Mouse (Mus musculus) heart, embryonic 15.5 days (tissue): Measurements from ENCODE around the gene Ttc21a. TPM values are rescaled to one million over a fixed set of nuclear protein-coding genes. Genes with fewer than 3 reads are reported as not detected.
A peak's percentile ranks its signal among the peaks of the same experiment; 100 is the strongest.

Experiments
- ATAC-seq: fragments of 200-750 bp; cut with Nextera tagmentation; replicated peaks from 2 replicates; pipeline ENCODE4 v1.8.0; 2017; ENCODE audit warnings: low read depth, moderate TSS enrichment; ENCODE audit not compliant: insufficient number of reproducible peaks, insufficient read depth, low FRiP score
- H3K27ac ChIP-seq: fragments of 300-500 bp; sonication (generic); 2 replicates; pipeline ENCODE4 v1.5.1; 2015; ENCODE audit warnings: mild to moderate bottlenecking, inconsistent platforms
- H3K27me3 ChIP-seq: fragments of 300-500 bp; sonication (generic); 2 replicates; pipeline ENCODE4 v1.6.1; 2015; ENCODE audit warnings: inconsistent platforms
- H3K36me3 ChIP-seq: fragments of 300-500 bp; sonication (generic); 2 replicates; pipeline ENCODE4 v1.6.1; 2015; ENCODE audit warnings: mild to moderate bottlenecking, inconsistent platforms
- H3K4me1 ChIP-seq: fragments of 300-500 bp; sonication (generic); replicated peaks from 2 replicates; pipeline ENCODE4 v1.6.1; 2015; ENCODE audit warnings: inconsistent platforms
- H3K4me2 ChIP-seq: fragments of 300-500 bp; sonication (generic); 2 replicates; pipeline ENCODE4 v1.6.1; 2015; ENCODE audit warnings: inconsistent platforms, mild to moderate bottlenecking, moderate library complexity
- H3K4me3 ChIP-seq: fragments of 300-500 bp; sonication (generic); 2 replicates; pipeline ENCODE4 v1.5.1; 2015; ENCODE audit warnings: mild to moderate bottlenecking, inconsistent platforms
- H3K9ac ChIP-seq: fragments of 300-500 bp; sonication (generic); 2 replicates; pipeline ENCODE4 v1.6.1; 2015; ENCODE audit warnings: mild to moderate bottlenecking, inconsistent platforms
- H3K9me3 ChIP-seq: fragments of 300-500 bp; sonication (generic); replicated peaks from 2 replicates; pipeline ENCODE4 v1.6.1; 2016; ENCODE audit warnings: inconsistent platforms
- WGBS: fragments of 180-500 bp; shearing (Covaris S2); methylation state at CpG from one replicate; pipeline ENCODE4 v1.1.7; 2015; ENCODE audit warnings: mixed read lengths; 5-methylcytosine and 5-hydroxymethylcytosine counted together
- polyA plus RNA-seq: library from polyadenylated mRNA; unstranded; fragments of >200 nt; fragmentation: Nextera tagmentation; extraction: Ambion mirVana; gene quantifications from 2 replicates; pipeline ENCODE4 v1.2.1, GENCODE M21; 2015

Gene Ttc21a
- polyA plus RNA-seq, 1 experiment from 2014 or later, result 0.08 TPM

DNA sequence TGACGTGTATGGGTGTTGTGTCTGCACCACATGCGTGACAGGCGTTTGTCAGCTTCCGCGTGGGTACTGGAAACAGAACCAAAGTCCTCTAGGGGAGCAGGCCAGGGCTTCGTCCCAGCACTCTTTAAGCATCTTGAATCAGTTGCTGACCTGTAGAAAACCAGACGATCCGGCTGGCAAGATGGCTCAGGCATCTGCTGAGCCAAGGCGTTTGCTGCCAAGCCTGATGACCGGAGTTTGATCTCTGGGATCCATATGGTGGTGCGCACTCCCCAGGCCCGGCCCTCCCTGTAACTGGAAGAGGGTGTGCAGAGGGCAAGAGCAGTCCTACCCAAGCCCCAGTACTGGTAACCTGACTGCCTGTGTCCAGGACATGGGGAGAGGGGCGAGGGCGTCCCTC is 4.5 kb downstream of the Ttc21a start:
- Histone ChIP-seq H3K4me2 (no peak overlapping the region), H3K4me3 (no peak overlapping the region), H3K36me3 (no peaks in the 10 kb centered on the region), H3K27me3 (no peaks in the 10 kb centered on the region), H3K27ac (no peak overlapping the region), H3K9ac (no peak overlapping the region), H3K4me1 (peaks cover 4% of the 10 kb centered on the region), H3K9me3 (no peaks in the 10 kb centered on the region)
- no peak for ATAC-seq
- WGBS, result 83% methylated on average over 14 of the region's 14 CpGs

DNA sequence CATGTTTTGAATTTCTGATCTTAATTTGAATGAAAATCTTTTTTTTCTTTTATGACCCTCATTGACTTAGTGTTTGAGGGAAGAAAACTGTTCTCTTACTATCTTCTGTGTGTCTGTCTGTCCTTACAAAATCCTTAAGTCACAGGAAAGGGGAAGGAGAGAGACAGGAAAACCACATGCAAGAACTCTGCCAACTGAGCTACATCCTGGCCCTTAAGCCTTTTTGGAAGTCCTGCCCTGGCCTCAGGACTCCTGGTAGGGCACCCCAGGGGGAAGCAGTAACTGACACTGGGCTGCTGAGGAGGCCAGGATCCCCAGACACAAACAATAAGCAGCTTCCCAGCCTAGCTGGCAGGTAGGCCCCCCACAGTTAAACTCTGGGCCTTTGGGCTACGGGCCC is 5.9 kb downstream of the Ttc21a start:
- Histone ChIP-seq H3K9ac (no peak overlapping the region), H3K4me3 (no peak overlapping the region), H3K4me2 (no peak overlapping the region), H3K27me3 (no peaks in the 10 kb centered on the region), H3K27ac (no peak overlapping the region), H3K36me3 (no peaks in the 10 kb centered on the region), H3K9me3 (no peaks in the 10 kb centered on the region), H3K4me1 (no peaks in the 10 kb centered on the region)
- ATAC-seq, result no peak
- WGBS, result 73% methylated on average over 1 of the region's 1 CpGs

DNA sequence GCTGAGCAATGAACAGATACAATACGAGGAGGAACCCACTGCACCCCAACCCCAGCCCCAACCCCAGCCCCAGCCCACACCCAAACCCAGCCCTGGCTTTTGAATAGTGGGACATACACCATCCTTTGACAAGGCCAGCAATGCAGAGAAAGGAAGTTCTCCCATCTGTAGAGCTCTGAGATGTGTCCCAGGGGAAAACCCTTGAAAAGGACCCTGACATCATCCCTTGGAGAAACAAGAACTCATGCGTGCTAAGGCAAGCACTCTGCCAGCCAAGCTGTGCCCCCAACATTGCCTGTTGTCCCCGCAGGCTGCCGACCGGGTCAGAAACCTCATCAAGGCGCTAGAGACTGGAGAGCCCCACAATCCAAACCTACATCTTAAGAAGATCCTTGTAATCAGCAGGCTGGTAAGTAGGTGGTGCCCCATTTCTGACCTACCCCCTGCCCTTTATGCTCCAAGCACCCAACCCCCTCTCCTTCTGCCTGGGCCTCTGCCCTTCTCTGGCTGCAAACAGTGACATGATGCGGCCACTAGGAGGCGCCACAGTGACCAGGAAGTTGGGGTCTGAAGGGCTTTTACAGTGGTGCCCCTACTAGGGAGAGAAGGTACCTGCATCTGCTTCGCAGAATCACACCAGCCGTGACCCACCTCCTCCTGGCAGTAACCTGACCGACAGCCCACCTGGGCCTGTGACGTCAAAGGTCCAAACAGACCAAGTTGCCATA is 7.9 kb downstream of the Ttc21a start:
- no peaks in the 10 kb centered on the region for H3K27me3 ChIP-seq
- no peak overlapping the region for H3K4me2 ChIP-seq
- H3K9ac ChIP-seq, result no peak overlapping the region
- no peaks in the 10 kb centered on the region for H3K4me1 ChIP-seq
- ATAC-seq, result no peak
- no peak overlapping the region for H3K27ac ChIP-seq
- H3K9me3 ChIP-seq, result no peaks in the 10 kb centered on the region
- H3K36me3 ChIP-seq, result no peaks in the 10 kb centered on the region
- no peak overlapping the region for H3K4me3 ChIP-seq
- WGBS, result 67% methylated on average over 12 of the region's 12 CpGs

DNA sequence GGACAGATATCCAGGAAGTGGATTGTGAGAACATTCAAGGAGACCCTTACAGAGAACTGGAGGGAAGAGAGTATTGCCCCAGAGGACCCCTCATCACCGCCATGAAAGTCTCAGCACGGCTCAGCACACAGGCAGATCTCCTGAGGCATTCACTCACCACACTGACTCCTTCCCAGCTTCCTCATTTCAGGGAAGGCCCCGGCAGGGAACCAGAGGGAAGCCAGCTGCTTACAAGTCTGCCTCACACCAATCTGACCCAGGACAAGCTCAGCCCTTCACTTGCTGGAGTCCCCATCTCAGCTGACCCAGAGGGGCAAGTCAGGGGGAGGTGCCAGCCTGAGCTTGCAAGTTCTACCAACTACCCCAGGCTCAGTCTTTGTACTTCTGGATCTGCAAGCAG is 11.4 kb downstream of the Ttc21a start:
- no peak overlapping the region for H3K9ac ChIP-seq
- H3K4me2 ChIP-seq, result no peak overlapping the region
- no peak overlapping the region for H3K4me3 ChIP-seq
- no peaks in the 10 kb centered on the region for H3K4me1 ChIP-seq
- no peaks in the 10 kb centered on the region for H3K9me3 ChIP-seq
- WGBS, result 43% methylated on average over 3 of the region's 3 CpGs
- no peak for ATAC-seq
- H3K27ac ChIP-seq, result no peak overlapping the region
- H3K27me3 ChIP-seq, result no peaks in the 10 kb centered on the region
- no peaks in the 10 kb centered on the region for H3K36me3 ChIP-seq

DNA sequence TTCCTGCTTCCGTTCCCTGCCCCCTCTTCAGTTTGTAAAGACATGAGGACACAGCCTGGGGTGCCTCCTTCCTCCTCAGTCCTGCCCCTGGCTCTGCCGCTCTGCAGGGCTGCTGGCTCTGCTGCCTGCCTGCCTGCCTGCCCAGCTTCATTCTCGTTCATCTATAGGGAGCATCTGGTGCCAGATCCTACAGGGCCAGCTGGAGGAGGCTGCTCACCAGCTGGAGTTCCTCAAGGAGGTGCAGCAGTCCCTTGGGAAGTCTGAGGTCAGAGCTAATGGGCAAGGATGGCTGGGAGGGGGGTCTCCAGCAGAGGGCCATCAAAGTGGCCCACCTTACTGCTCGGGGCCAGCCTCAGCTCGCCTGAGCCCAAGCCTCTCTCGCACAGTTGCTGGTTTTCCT is 13.0 kb downstream of the Ttc21a start:
- H3K27ac ChIP-seq, result no peak overlapping the region

DNA sequence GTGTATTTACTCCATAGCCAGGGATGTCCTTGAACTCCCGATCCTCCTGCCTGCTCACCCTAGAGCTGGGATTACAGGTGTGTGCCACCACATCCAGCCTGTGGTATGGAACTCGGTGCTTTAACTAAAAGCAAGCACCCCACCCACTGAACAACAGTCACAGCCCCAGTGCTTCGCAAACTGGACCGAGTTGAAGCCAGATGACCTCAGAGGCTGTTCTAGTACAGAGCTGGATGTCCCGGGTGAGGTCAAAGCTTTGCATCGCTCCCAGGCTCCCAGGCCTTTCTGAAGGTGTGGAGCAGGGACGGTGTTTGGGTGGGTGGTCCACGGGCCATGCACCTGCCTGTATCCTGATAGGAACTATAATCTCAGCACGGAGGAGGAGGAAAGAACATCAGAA is 14.0 kb downstream of the Ttc21a start:
- H3K9me3 ChIP-seq, result no peaks in the 10 kb centered on the region
- no peaks in the 10 kb centered on the region for H3K36me3 ChIP-seq
- no peaks in the 10 kb centered on the region for H3K27me3 ChIP-seq
- no peak overlapping the region for H3K27ac ChIP-seq
- whole genome bisulfite sequencing, result 80% methylated on average over 9 of the region's 9 CpGs
- no peak for ATAC-seq
- H3K9ac ChIP-seq, result no peak overlapping the region
- no peak overlapping the region for H3K4me2 ChIP-seq
- no peak overlapping the region for H3K4me3 ChIP-seq
- no peaks in the 10 kb centered on the region for H3K4me1 ChIP-seq

More for the DNA sequence above, 13.0 kb downstream of the Ttc21a start:
- no peaks in the 10 kb centered on the region for H3K9me3 ChIP-seq
- no peaks in the 10 kb centered on the region for H3K36me3 ChIP-seq
- H3K4me3 ChIP-seq, result no peak overlapping the region
- 54% methylated on average over 6 of the region's 6 CpGs for WGBS
- H3K9ac ChIP-seq, result no peak overlapping the region
- no peak overlapping the region for H3K4me2 ChIP-seq
- ATAC-seq, result no peak
- H3K4me1 ChIP-seq, result no peaks in the 10 kb centered on the region
- no peaks in the 10 kb centered on the region for H3K27me3 ChIP-seq

DNA sequence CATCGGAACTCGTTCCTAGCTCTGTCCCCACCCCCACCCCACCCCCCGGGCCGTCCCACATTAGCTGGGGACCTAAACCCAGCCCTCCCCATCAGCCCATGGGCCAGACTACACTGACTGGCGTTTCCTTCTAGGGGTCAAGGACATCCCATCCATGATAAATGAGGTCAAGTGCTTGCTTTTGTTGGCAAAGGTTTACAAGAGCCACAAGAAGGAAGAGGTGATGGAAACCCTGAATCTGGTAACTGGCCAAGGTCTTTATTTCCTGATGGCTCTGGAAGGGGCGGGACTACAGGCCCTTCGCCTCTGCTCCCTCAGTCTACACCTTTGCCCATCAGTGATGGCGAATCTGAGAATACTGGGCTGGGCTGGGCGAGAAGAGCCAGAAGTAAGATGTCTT is 21.4 kb downstream of the Ttc21a start:
- WGBS, result 61% methylated on average over 9 of the region's 9 CpGs
- Histone ChIP-seq H3K9me3 (no peaks in the 10 kb centered on the region), H3K27me3 (no peaks in the 10 kb centered on the region), H3K27ac (no peak overlapping the region), H3K9ac (no peak overlapping the region), H3K4me1 (peaks cover 16% of the 10 kb centered on the region), H3K36me3 (no peaks in the 10 kb centered on the region), H3K4me3 (no peak overlapping the region), H3K4me2 (no peak overlapping the region)
- ATAC-seq, result no peak

DNA sequence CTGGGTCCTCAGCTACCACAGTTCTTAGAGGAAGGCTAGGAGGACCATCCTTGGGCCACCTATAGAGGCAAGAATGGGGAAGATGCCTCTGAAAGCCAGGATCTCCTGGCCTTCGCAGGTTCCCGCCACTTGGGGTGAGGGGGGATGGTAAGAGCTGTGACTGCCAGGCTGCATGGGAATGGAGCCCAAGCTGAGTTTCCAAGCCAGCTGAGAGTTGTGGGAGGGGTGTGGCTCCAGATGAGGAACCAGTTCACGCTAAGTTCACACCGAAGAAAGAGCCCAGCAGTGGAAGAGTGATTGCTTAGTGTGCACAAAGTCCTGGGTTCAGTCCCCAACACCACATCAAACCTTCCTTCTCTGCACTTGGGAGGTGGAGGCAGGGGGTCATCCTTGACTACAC is 24.8 kb downstream of the Ttc21a start:
- Histone ChIP-seq H3K36me3 (no peaks in the 10 kb centered on the region), H3K9me3 (no peaks in the 10 kb centered on the region), H3K4me2 (no peak overlapping the region; the same call in 1 of the 2 replicates), H3K27ac (no peak overlapping the region), H3K27me3 (no peaks in the 10 kb centered on the region), H3K9ac (no peak overlapping the region), H3K4me1 (peaks cover 19% of the 10 kb centered on the region), H3K4me3 (no peak overlapping the region)
- 54% methylated on average over 4 of the region's 4 CpGs for WGBS
- ATAC-seq, result no peak

DNA sequence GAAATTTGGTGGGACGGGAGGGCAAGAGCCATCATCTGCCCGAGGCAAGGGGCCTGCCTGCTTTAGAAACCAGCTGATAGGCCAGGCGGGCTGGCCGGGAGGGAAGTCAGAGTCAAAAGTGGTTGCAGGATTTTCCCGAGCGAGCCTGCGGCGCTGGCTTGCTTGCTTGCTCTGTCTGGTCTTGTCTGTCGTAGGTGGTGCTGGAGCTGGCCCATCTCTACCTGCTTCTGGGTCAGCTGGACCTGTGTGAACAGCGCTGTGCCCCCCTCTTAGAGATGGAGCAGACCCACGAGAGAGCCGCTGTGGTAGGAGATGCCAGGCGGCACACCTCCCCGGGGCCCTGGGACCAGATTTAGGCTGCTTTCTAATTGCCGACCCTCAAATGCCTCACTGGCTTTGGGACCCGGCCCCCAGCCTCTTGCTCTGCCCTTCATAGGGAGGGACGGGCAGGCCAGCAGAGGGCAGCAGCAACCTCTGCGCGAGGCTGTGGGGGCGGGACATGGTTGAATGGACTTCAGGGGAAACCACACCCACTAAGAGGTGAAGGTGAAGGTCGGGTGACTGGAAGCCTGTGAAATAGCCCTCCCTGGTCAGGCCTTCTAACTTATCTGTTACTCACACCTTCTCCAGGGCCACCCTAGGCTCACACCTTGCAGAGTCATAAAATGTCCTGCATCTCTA is 25.7 kb downstream of the Ttc21a start:
- no peaks in the 10 kb centered on the region for H3K9me3 ChIP-seq
- H3K27ac ChIP-seq, result peak overlapping the region; percentile 49
- H3K4me1 ChIP-seq, result peaks cover 19% of the 10 kb centered on the region
- ATAC-seq, result peak; percentile 67
- no peaks in the 10 kb centered on the region for H3K27me3 ChIP-seq
- H3K4me3 ChIP-seq, result peak overlapping the region; percentile 33
- H3K4me2 ChIP-seq, result peak overlapping the region; percentile 60
- peak overlapping the region; percentile 38; the same call in 1 of the 2 replicates for H3K9ac ChIP-seq
- no peaks in the 10 kb centered on the region for H3K36me3 ChIP-seq
- 12% methylated on average over 21 of the region's 21 CpGs for WGBS

DNA sequence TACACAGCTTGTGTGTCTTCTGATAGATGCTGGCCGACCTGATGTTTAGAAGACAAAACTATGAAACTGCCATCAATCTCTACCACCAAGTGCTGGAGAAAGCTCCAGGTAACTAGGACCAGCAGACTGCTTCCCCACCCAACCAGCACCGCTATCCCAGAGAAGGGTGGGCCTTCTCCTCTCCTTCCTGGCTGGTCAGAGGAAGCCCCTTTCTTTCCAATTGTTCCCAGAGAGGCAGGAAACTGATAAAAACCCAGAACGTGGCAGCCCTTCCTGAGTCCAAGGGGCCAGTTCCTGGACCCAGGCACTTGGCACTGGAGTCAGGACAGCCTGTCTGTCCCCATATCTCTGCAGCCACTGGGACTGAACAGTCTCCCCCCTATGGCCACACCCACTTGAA is 26.8 kb downstream of the Ttc21a start:
- no peaks in the 10 kb centered on the region for H3K9me3 ChIP-seq
- H3K4me3 ChIP-seq, result no peak overlapping the region
- H3K36me3 ChIP-seq, result no peaks in the 10 kb centered on the region
- ATAC-seq, result no peak; the same call in 1 of the 2 replicates
- H3K4me1 ChIP-seq, result peaks cover 22% of the 10 kb centered on the region
- no peaks in the 10 kb centered on the region for H3K27me3 ChIP-seq
- peak overlapping the region; percentile 69 for H3K27ac ChIP-seq
- no peak overlapping the region for H3K9ac ChIP-seq
- 61% methylated on average over 3 of the region's 3 CpGs for WGBS
- no peak overlapping the region for H3K4me2 ChIP-seq

DNA sequence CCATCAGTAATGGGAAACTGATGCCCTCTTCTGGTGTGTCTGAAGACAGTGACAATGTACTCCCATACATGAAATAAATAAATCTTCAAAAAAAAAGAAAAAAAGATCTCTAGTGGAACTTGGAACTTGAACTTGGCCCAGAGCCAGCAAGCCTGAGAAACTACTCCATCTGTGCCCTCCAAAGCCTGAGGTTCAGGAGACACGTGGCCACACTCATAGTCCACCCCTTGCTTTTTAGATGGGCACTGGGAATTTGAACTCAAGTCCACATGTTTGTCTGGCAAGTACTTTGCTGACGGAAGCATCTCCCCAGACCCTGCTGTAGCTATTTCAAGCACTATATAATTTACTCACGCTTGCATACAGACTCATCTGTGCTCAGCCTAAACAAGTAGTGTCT is 27.8 kb downstream of the Ttc21a start:
- Histone ChIP-seq H3K4me2 (no peak overlapping the region), H3K27ac (no peak overlapping the region), H3K4me3 (no peak overlapping the region), H3K4me1 (peaks cover 26% of the 10 kb centered on the region), H3K36me3 (no peaks in the 10 kb centered on the region), H3K27me3 (no peaks in the 10 kb centered on the region), H3K9ac (no peak overlapping the region), H3K9me3 (no peaks in the 10 kb centered on the region)
- WGBS, result 65% methylated on average over 3 of the region's 3 CpGs
- ATAC-seq, result no peak
